Mouse (Mus musculus) MEL (cell line): ENCODE data around the gene Itga9. TPM values are rescaled to one million over a fixed set of nuclear protein-coding genes. Genes with fewer than 3 reads are reported as not detected.

Experiments used
- DNase-seq: peaks from one replicate; pipeline ENCODE4 v3.0.0; 2011; ENCODE audit warnings: low read depth, low spot score
- H3K27ac ChIP-seq: 2 replicates; pipeline ENCODE4 v1.5.1; 2012; ENCODE audit warnings: low read depth, mild to moderate bottlenecking, control low read depth, low read length, moderate library complexity; ENCODE audit not compliant: control insufficient read depth
- H3K27me3 ChIP-seq, 2 experiments: fragments of 150-350 bp in 1 of 2; sonication (generic) in 1 of 2; 2 replicates each; pipeline ENCODE4 v1.6.1; 2012; ENCODE audit warnings: low read length in 2 of 2, mild to moderate bottlenecking in 2 of 2, improper control_type of control experiment in 1 of 2, moderate library complexity in 1 of 2; ENCODE audit not compliant: insufficient read depth in 2 of 2, control insufficient read depth in 1 of 2
- H3K36me3 ChIP-seq, 2 experiments: 2 replicates each; pipeline ENCODE4 v1.6.1; 2012 to 2014; ENCODE audit warnings: low read length in 2 of 2, improper control_type of control experiment in 1 of 2, inconsistent platforms in 1 of 2, mild to moderate bottlenecking in 1 of 2; ENCODE audit not compliant: insufficient read depth in 2 of 2, control insufficient read depth in 1 of 2
- H3K4me1 ChIP-seq, 2 experiments: fragments of 150-350 bp in 1 of 2; sonication (generic) in 1 of 2; 2 replicates each; pipeline ENCODE4 v1.6.1; 2012; ENCODE audit warnings: low read length in 2 of 2, improper control_type of control experiment in 1 of 2, mild to moderate bottlenecking in 1 of 2; ENCODE audit not compliant: insufficient read depth in 2 of 2, control insufficient read depth in 1 of 2
- H3K4me3 ChIP-seq, 2 experiments: fragments of 150-350 bp in 1 of 2; sonication (generic) in 1 of 2; 2 replicates each; pipeline ENCODE4 v1.5.1; 2012; ENCODE audit warnings: low read depth in 2 of 2, low read length in 2 of 2, mild to moderate bottlenecking in 2 of 2, moderate library complexity in 2 of 2, control low read depth in 1 of 2, improper control_type of control experiment in 1 of 2; ENCODE audit not compliant: control insufficient read depth in 1 of 2, insufficient read depth in 1 of 2
- H3K79me2 ChIP-seq: 2 replicates; pipeline ENCODE4 v1.6.1; 2012; ENCODE audit warnings: mild to moderate bottlenecking, low read length, moderate library complexity; ENCODE audit not compliant: control insufficient read depth, poor library complexity, insufficient read depth
- H3K9ac ChIP-seq: 2 replicates; pipeline ENCODE4 v1.6.1; 2012; ENCODE audit warnings: low read depth, mild to moderate bottlenecking, control low read depth, low read length, moderate library complexity; ENCODE audit not compliant: control insufficient read depth, poor library complexity, severe bottlenecking
- H3K9me3 ChIP-seq: fragments of 150-350 bp; sonication (generic); replicated peaks from 2 replicates; pipeline ENCODE4 v1.6.1; 2012; ENCODE audit warnings: mild to moderate bottlenecking, low read length, improper control_type of control experiment, moderate library complexity; ENCODE audit not compliant: insufficient read depth
- BHLHE40 ChIP-seq: IDR thresholded peaks from 2 replicates; pipeline ENCODE4 v1.6.1; 2012; ENCODE audit warnings: low read depth, mild to moderate bottlenecking, inconsistent platforms, low read length, improper control_type of control experiment, borderline replicate concordance
- CHD2 ChIP-seq: IDR thresholded peaks from 2 replicates; pipeline ENCODE4 v1.6.1; 2011; ENCODE audit warnings: low read length, improper control_type of control experiment
- CTCF ChIP-seq, 3 experiments: IDR thresholded peaks in 2 of 3; conservative IDR thresholded peaks in 1 of 3; 2 replicates each; pipeline ENCODE4 v1.5.1; 2011 to 2012; ENCODE audit warnings: low read length in 3 of 3, low read depth in 2 of 3, mild to moderate bottlenecking in 2 of 3, improper control_type of control experiment in 1 of 3, inconsistent platforms in 1 of 3, mixed read lengths in 1 of 3, moderate library complexity in 1 of 3; ENCODE audit not compliant: control insufficient read depth in 1 of 3, insufficient read depth in 1 of 3, poor library complexity in 1 of 3, severe bottlenecking in 1 of 3
- ETS1 ChIP-seq: IDR thresholded peaks from 2 replicates; pipeline ENCODE4 v1.6.1; 2012; ENCODE audit warnings: low read depth, mild to moderate bottlenecking, inconsistent platforms, low read length, improper control_type of control experiment, moderate library complexity
- GATA1 ChIP-seq: IDR thresholded peaks from 2 replicates; pipeline ENCODE4 v1.6.1; 2011; ENCODE audit warnings: low read depth, low read length, improper control_type of control experiment
- MAFK ChIP-seq: IDR thresholded peaks from 2 replicates; pipeline ENCODE4 v1.6.1; 2011; ENCODE audit warnings: low read depth, mild to moderate bottlenecking, low read length, improper control_type of control experiment, borderline replicate concordance
- MEF2A ChIP-seq: IDR thresholded peaks from 2 replicates; pipeline ENCODE4 v1.6.1; 2014; ENCODE audit warnings: low read depth, mild to moderate bottlenecking, inconsistent platforms, low read length, improper control_type of control experiment; ENCODE audit not compliant: poor library complexity, insufficient replicate concordance, severe bottlenecking; ENCODE audit errors: extremely low read depth
- MYB ChIP-seq: IDR thresholded peaks from 2 replicates; pipeline ENCODE4 v1.6.1; 2011; ENCODE audit warnings: mild to moderate bottlenecking, low read depth, low read length, improper control_type of control experiment
- MYC ChIP-seq: IDR thresholded peaks from 2 replicates; pipeline ENCODE4 v1.6.1; 2011; ENCODE audit warnings: low read depth, mild to moderate bottlenecking, low read length, improper control_type of control experiment, moderate library complexity
- NELFE ChIP-seq: IDR thresholded peaks from 2 replicates; pipeline ENCODE4 v1.6.1; 2011; ENCODE audit warnings: low read depth, low read length, improper control_type of control experiment
- POLR2AphosphoS2 ChIP-seq: IDR thresholded peaks from 2 replicates; pipeline ENCODE4 v1.6.1; 2011; ENCODE audit warnings: low read length, improper control_type of control experiment
- RCOR1 ChIP-seq: IDR thresholded peaks from 2 replicates; pipeline ENCODE4 v1.6.1; 2012; ENCODE audit warnings: low read depth, mild to moderate bottlenecking, inconsistent platforms, low read length, improper control_type of control experiment
- SIN3A ChIP-seq: IDR thresholded peaks from 2 replicates; pipeline ENCODE4 v1.6.1; 2012; ENCODE audit warnings: low read length, improper control_type of control experiment, inconsistent platforms
- SMC3 ChIP-seq: IDR thresholded peaks from 2 replicates; pipeline ENCODE4 v1.6.1; 2011; ENCODE audit warnings: low read depth, low read length, improper control_type of control experiment
- TCF12 ChIP-seq: IDR thresholded peaks from 2 replicates; pipeline ENCODE4 v1.6.1; 2014; ENCODE audit warnings: low read depth, mild to moderate bottlenecking, inconsistent platforms, low read length, improper control_type of control experiment, moderate library complexity
- USF1 ChIP-seq: IDR thresholded peaks from 2 replicates; pipeline ENCODE4 v1.6.1; 2014; ENCODE audit warnings: low read depth, mild to moderate bottlenecking, inconsistent platforms, low read length, improper control_type of control experiment, moderate library complexity
- USF2 ChIP-seq, 2 experiments: IDR thresholded peaks; 2 replicates each; pipeline ENCODE4 v1.6.1; 2011 to 2012; ENCODE audit warnings: improper control_type of control experiment in 2 of 2, low read length in 2 of 2, borderline replicate concordance in 1 of 2, inconsistent platforms in 1 of 2, low read depth in 1 of 2, mild to moderate bottlenecking in 1 of 2; ENCODE audit not compliant: insufficient read depth in 1 of 2
- ZMIZ1 ChIP-seq: IDR thresholded peaks from 2 replicates; pipeline ENCODE4 v1.6.1; 2012; ENCODE audit warnings: low read depth, mild to moderate bottlenecking, inconsistent platforms, low read length, improper control_type of control experiment, moderate library complexity
- polyA plus RNA-seq, 2 experiments: library from polyadenylated mRNA; stranded (reverse) in 1 of 2; unstranded in 1 of 2; fragments of >175 nt in 1 of 2; fragments of >200 nt in 1 of 2; gene quantifications; 2 replicates each; pipeline versions ENCODE4 v1.2.1 to v1.2.4; 2012; ENCODE audit warnings: low replicate concordance in 2 of 2, low read depth in 1 of 2; ENCODE audit not compliant: insufficient read length in 2 of 2, insufficient read depth in 1 of 2, missing spikeins in 1 of 2
- total RNA-seq: library from RNA; depleted of rRNA; stranded (reverse); fragments of 300-350 nt; gene quantifications from 2 replicates; pipeline ENCODE4 v1.2.3, GENCODE M21; 2012

Gene Itga9
- total and polyA plus RNA-seq, 3 experiments, result 0.19 to 0.21 TPM; not detected in 1

DNA sequence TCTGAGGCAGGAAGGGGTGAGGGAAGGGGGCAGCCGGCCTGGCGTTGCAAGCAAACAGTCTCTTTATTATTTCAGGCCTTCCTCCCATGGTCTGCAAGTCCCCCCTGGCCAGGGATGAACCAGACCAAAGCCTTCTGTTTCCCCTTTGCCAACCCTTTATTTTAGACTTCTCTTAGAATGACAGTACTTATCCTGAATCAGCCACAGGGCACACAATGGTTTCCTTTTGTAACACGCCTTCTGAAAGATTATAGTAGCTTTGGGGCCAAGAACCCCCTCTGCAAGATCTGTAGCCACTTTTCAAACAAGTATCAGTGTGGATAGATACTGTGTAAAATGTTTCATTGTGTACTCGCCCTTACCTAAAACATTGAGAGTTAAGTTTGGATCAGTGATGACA, 178.1 kb downstream of the Itga9 start:
- Histone ChIP-seq H3K9ac (no peak overlapping the region), H3K9me3 (no peaks in the 10 kb centered on the region), H3K36me3 (no peaks in the 10 kb centered on the region), H3K79me2 (no peaks in the 10 kb centered on the region), H3K27me3 (peaks cover 3 to 8% of the 10 kb centered on the region in 2 experiments; a peak in 3 of 4 replicates), H3K27ac (no peak overlapping the region), H3K4me3 (no peak overlapping the region), H3K4me1 (no peaks in the 10 kb centered on the region)
- no peak for DNase-seq
- TF ChIP-seq USF1 (no peak), BHLHE40 (no peak), POLR2AphosphoS2 (no peak)

DNA sequence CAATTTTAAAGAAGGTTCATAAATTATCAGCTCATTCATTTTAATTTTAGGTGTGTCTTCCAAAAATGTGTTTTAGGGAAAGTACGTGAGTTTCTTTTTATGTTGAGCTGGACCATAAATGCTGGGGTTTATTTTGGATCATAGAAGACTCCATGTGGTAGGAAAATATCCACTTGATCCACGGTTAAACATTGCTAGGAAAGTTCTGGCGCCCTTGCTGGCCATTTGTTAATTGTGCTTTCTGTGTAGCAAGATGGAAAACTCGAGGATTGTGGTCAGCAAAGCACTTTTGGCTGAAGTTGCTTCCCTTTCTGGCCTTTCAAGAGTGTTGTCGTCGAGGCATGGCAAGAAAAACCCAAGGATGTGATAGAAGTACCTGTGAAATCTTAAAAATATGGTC, 179.3 kb downstream of the Itga9 start:
- DNase-seq, result no peak
- no peak overlapping the region for H3K4me3 ChIP-seq

DNA sequence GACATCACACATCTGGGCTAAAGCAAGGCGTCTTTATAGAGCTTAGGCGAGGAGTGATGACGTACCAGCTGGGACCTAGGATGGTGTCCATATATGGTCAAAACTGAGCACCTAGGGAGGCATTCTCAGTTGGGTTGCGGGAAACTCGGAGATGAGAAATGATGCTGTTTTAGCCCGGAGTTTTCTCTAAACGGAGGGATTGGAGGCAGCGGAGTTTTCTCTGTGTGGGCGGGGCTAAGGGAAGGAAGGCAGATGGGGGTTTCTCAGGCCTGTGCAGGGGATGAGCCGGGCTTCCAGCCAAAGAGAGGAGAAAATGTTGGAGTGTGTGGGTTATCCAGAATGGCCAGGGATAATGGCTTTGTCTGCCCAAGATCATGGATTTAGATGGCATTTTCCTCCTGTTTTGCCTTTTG, 182.4 kb downstream of the Itga9 start:
- TF ChIP-seq NELFE, result no peak
- no peak for TF ChIP-seq MYC
- no peak for TF ChIP-seq ETS1
- no peak for TF ChIP-seq BHLHE40
- no peak for TF ChIP-seq SIN3A
- no peak for TF ChIP-seq CTCF (IDR thresholded peaks at IDR 0.05 in 2 of 3, conservative IDR thresholded peaks at IDR 0.05 in 1 of 3; ENCODE audit: control insufficient read depth in 1 of 3, insufficient read depth in 1 of 3, low read depth in 2 of 3, low read length in 3 of 3, poor library complexity in 1 of 3, severe bottlenecking in 1 of 3)
- no peak for DNase-seq
- no peak overlapping the region for H3K27ac ChIP-seq
- no peaks in the 10 kb centered on the region for H3K9me3 ChIP-seq
- no peaks in the 10 kb centered on the region for H3K4me1 ChIP-seq
- no peak overlapping the region for H3K9ac ChIP-seq
- H3K4me3 ChIP-seq, result no peak overlapping the region
- H3K79me2 ChIP-seq, result no peaks in the 10 kb centered on the region
- H3K36me3 ChIP-seq, result no peaks in the 10 kb centered on the region
- peaks cover 3 to 4% of the 10 kb centered on the region in 2 experiments; a peak in 3 of 4 replicates for H3K27me3 ChIP-seq

More for the DNA sequence above, 179.3 kb downstream of the Itga9 start:
- no peak for TF ChIP-seq MEF2A
- no peak for TF ChIP-seq USF2 (IDR thresholded peaks at IDR 0.05; ENCODE audit: borderline replicate concordance in 1 of 2, insufficient read depth in 1 of 2, low read depth in 1 of 2, low read length in 2 of 2)
- TF ChIP-seq TCF12, result no peak
- no peak for TF ChIP-seq RCOR1
- no peak for TF ChIP-seq MYB
- no peak for TF ChIP-seq MAFK
- TF ChIP-seq SMC3, result no peak
- no peak for TF ChIP-seq CHD2
- TF ChIP-seq ZMIZ1, result no peak
- TF ChIP-seq NELFE, result no peak
- no peak for TF ChIP-seq GATA1
- peaks cover 3 to 8% of the 10 kb centered on the region in 2 experiments; a peak in 3 of 4 replicates for H3K27me3 ChIP-seq
- H3K9me3 ChIP-seq, result no peaks in the 10 kb centered on the region
- no peak overlapping the region for H3K27ac ChIP-seq
- H3K4me1 ChIP-seq, result no peaks in the 10 kb centered on the region
- no peaks in the 10 kb centered on the region for H3K36me3 ChIP-seq
- no peak overlapping the region for H3K9ac ChIP-seq
- H3K79me2 ChIP-seq, result no peaks in the 10 kb centered on the region
